Mouse (Mus musculus) adrenal gland, adult 18-20 months (tissue): Measurements from ENCODE around the gene Mzf1. TPM values are rescaled to one million over a fixed set of nuclear protein-coding genes. Genes with fewer than 3 reads are reported as not detected.

ENCODE experiments used
- DNase-seq, 2 experiments: peaks; one replicate each; pipeline ENCODE4 v3.0.0; 2021 to 2022; ENCODE audit warnings: low spot score in 2 of 2
- total RNA-seq, 2 experiments: library from RNA; stranded (reverse); gene quantifications; 1 replicate in 1 of 2; 2 replicates in 1 of 2; pipeline ENCODE4 v1.2.3; 2021

Gene Mzf1
- total RNA-seq, 2 experiments from 2014 or later, result 1.8 to 2.2 TPM

GRCm38 (mm10) chr7:13006531-13006930 is 48.0 kb downstream of the Mzf1 start:
- DNase-seq, result no peak

GRCm38 (mm10) chr7:13006011-13006410 is 48.6 kb downstream of the Mzf1 start:
- no peak for DNase-seq

GRCm38 (mm10) chr7:13003380-13003779 is 51.2 kb downstream of the Mzf1 start:
- no peak for DNase-seq

GRCm38 (mm10) chr7:13001584-13001983 is 53.0 kb downstream of the Mzf1 start:
- DNase-seq, result no peak

GRCm38 (mm10) chr7:12998851-12999250 is 55.7 kb downstream of the Mzf1 start, which contains the start of gene Trim28:
Gene Trim28 (plus strand): TSS chr7:12999114.
- no peak for DNase-seq

GRCm38 (mm10) chr7:12998053-12998452 is 56.5 kb downstream of the Mzf1 start, which contains the start of gene Slc27a5:
Gene Slc27a5 (minus strand): TSS chr7:12998192.
- no peak for DNase-seq

GRCm38 (mm10) chr7:12997230-12997629 is 57.3 kb downstream of the Mzf1 start:
- DNase-seq, result no peak

GRCm38 (mm10) chr7:12995862-12996261 is 58.7 kb downstream of the Mzf1 start:
- DNase-seq, result no peak

- no peak for DNase-seq
These were observed 61.4 kb downstream of the Mzf1 start for GRCm38 (mm10) chr7:12993148-12993547.

Other genes with a start within 250 kb of the Mzf1 start
- 10 to 100 TPM in 1 of 2 experiments, 1 to 10 TPM in 1; 9.2 to 10.1 TPM for gene Zfp329, start 235.9 kb downstream of the Mzf1 start, total RNA-seq
- gene Zfp110, start 220.0 kb downstream of the Mzf1 start, total RNA-seq, result 10 to 100 TPM; 20.0 to 27.6 TPM
- gene Zfp128, start 173.6 kb downstream of the Mzf1 start, total RNA-seq, result 1 to 10 TPM; 3.0 to 4.0 TPM
- 10 to 100 TPM; 13.9 to 14.2 TPM for gene Zscan22, start 156.9 kb downstream of the Mzf1 start, total RNA-seq
- gene Rps5, start 132.5 kb downstream of the Mzf1 start, total RNA-seq, result 100 to 1,000 TPM; 896 to 922 TPM
- under 1 TPM; 0.30 to 0.45 TPM for gene Rnf225, start 127.3 kb downstream of the Mzf1 start, total RNA-seq
- gene Zfp324, start 88.9 kb downstream of the Mzf1 start, total RNA-seq, result 1 to 10 TPM; 8.4 to 9.5 TPM
- gene Zfp446, start 76.9 kb downstream of the Mzf1 start, total RNA-seq, result 1 to 10 TPM; 5.7 to 6.5 TPM
- gene Slc27a5, start 56.6 kb downstream of the Mzf1 start, total RNA-seq, result under 1 TPM in 1 of 2 experiments, not detected in 1; 0.70 TPM
- gene Trim28, start 55.6 kb downstream of the Mzf1 start, total RNA-seq, result 100 to 1,000 TPM; 201 to 235 TPM
- gene Zbtb45, start 44.7 kb downstream of the Mzf1 start, total RNA-seq, result 10 to 100 TPM; 12.1 to 12.5 TPM
- gene Chmp2a, start 20.0 kb downstream of the Mzf1 start, total RNA-seq, result 100 to 1,000 TPM; 210 to 213 TPM
- gene Ube2m, start 16.5 kb downstream of the Mzf1 start, total RNA-seq, result 100 to 1,000 TPM; 162 to 182 TPM
- gene Vmn1r85, start 40.4 kb upstream of the Mzf1 start, total RNA-seq, result not detected
- gene Vmn1r86, start 65.2 kb upstream of the Mzf1 start, total RNA-seq, result not detected
- gene Vmn1r87, start 85.4 kb upstream of the Mzf1 start, total RNA-seq, result not detected
- under 1 TPM; 0.06 to 0.10 TPM for gene Vmn1r88, start 104.8 kb upstream of the Mzf1 start, total RNA-seq
- not detected for gene Vmn1r89, start 158.3 kb upstream of the Mzf1 start, total RNA-seq
- 1 to 10 TPM; 6.6 to 9.8 TPM for gene Lig1, start 222.5 kb upstream of the Mzf1 start, total RNA-seq
- gene Zswim9, start 224.0 kb upstream of the Mzf1 start, total RNA-seq, result 1 to 10 TPM; 8.4 to 9.6 TPM